Mouse (Mus musculus) midbrain, embryonic 12.5 days (tissue): ENCODE measurements around the gene Nyx. TPM values are rescaled to one million over a fixed set of nuclear protein-coding genes. Genes with fewer than 3 reads are reported as not detected.

Source experiments
- ATAC-seq: fragments of 200-750 bp; cut with Nextera tagmentation; 2 replicates; pipeline ENCODE4 v1.8.0; 2017; ENCODE audit warnings: low read depth, moderate TSS enrichment, moderate library complexity; ENCODE audit not compliant: low FRiP score
- H3K27ac ChIP-seq: fragments of 300-500 bp; sonication (generic); replicated peaks from 2 replicates; pipeline ENCODE4 v1.5.1; 2016; ENCODE audit warnings: mild to moderate bottlenecking
- H3K27me3 ChIP-seq: fragments of 300-500 bp; sonication (generic); 2 replicates; pipeline ENCODE4 v1.6.1; 2016; ENCODE audit warnings: mild to moderate bottlenecking
- H3K36me3 ChIP-seq: fragments of 300-500 bp; sonication (generic); 2 replicates; pipeline ENCODE4 v1.6.1; 2016
- H3K4me1 ChIP-seq: fragments of 300-500 bp; sonication (generic); 2 replicates; pipeline ENCODE4 v1.6.1; 2016
- H3K4me2 ChIP-seq: fragments of 300-500 bp; sonication (generic); replicated peaks from 2 replicates; pipeline ENCODE4 v1.6.1; 2016; ENCODE audit warnings: mild to moderate bottlenecking, moderate library complexity
- H3K4me3 ChIP-seq: fragments of 300-500 bp; sonication (generic); 2 replicates; pipeline ENCODE4 v1.5.1; 2016; ENCODE audit warnings: mild to moderate bottlenecking
- H3K9ac ChIP-seq: fragments of 300-500 bp; sonication (generic); replicated peaks from 2 replicates; pipeline ENCODE4 v1.6.1; 2016; ENCODE audit warnings: mild to moderate bottlenecking, moderate library complexity
- H3K9me3 ChIP-seq: fragments of 300-500 bp; sonication (generic); 2 replicates; pipeline ENCODE4 v1.6.1; 2016; ENCODE audit warnings: mild to moderate bottlenecking
- WGBS: fragments of 180-500 bp; shearing (Covaris S2); methylation state at CpG from one replicate; pipeline ENCODE4 v1.1.7; 2016; 5-methylcytosine and 5-hydroxymethylcytosine counted together
- polyA plus RNA-seq: library from polyadenylated mRNA; unstranded; fragments of >200 nt; fragmentation: Nextera tagmentation; extraction: Ambion mirVana; gene quantifications from 2 replicates; pipeline ENCODE4 v1.2.1, GENCODE M21; 2016

Gene Nyx
- polyA plus RNA-seq, 1 experiment from 2014 or later, result 0.10 TPM

DNA sequence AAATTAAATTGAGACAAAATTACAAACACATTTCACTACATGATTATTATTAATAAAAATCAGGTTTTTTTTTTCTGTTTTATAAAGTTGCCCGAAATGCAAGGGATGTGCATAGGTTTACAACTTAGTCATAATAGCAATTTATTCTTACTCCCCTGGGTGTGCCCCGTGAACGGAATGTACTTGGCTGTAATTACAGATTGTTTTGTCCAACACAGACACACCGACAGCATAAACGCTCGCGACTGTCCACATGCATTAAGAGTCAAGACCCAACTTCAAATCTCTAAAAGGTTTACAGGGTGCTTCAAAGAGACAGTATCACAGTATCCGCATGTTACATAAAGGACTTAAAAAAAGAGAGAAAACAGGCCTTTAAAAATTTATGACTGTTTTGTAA, 55.4 kb downstream of the Nyx start:
- Histone ChIP-seq H3K4me3 (no peak overlapping the region), H3K4me2 (no peak overlapping the region)

More for the DNA sequence above, 55.4 kb downstream of the Nyx start:
- H3K27ac ChIP-seq, result no peak overlapping the region
- no peaks in the 10 kb centered on the region for H3K36me3 ChIP-seq
- H3K9ac ChIP-seq, result no peak overlapping the region
- H3K4me1 ChIP-seq, result no peaks in the 10 kb centered on the region
- ATAC-seq, result no peak
- WGBS, result 86% methylated on average over 8 of the region's 8 CpGs
- H3K27me3 ChIP-seq, result peaks cover 10% of the 10 kb centered on the region; the same call in 1 of the 2 replicates
- no peaks in the 10 kb centered on the region for H3K9me3 ChIP-seq

Other genes starting within 250 kb of the Nyx start
- 175 and 179 TPM in 2 replicates for gene Ddx3x, start 185.1 kb upstream of the Nyx start, polyA plus RNA-seq
- gene Gpr34, start 166.0 kb downstream of the Nyx start, polyA plus RNA-seq, result 1.7 and 2.4 TPM in 2 replicates
- gene Gpr82, start 195.3 kb downstream of the Nyx start, polyA plus RNA-seq, result 0.65 and 0.88 TPM in 2 replicates